Mouse (Mus musculus): ENCODE results near the gene St3gal5. TPM values are rescaled to one million over a fixed set of nuclear protein-coding genes. Genes with fewer than 3 reads are reported as not detected.

Gene St3gal5
- total RNA-seq, 2 experiments from 2014 or later: 87.4 to 95.9 TPM

DNA sequence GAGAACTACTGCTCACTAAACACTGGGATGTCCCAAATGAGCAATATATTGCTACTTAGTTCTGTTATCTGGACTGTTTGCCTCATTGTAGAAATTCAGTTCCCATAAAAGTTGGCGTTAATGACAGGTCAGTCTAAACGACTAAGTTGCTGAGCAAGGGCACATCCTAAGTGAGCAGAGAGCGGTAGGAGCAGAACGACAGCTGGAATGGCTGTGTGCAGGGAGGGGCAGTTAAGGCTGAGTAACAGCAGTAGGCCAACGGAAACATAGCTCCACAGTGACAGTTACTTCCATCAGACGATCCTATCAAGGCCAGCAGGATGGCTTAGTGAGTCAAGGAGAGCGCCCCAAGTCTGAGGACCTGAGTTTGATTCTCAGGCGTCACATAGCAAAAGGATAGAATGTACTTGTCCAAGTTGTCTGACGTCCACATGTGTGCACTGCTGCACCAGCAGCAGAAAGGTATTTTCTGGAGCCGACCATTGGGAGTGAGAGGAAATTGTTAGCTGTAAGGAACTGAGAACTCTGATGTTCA is 62.5 kb downstream of the St3gal5 start:
- no peak for DNase-seq (ENCODE audit: low spot score in 2 of 2)

DNA sequence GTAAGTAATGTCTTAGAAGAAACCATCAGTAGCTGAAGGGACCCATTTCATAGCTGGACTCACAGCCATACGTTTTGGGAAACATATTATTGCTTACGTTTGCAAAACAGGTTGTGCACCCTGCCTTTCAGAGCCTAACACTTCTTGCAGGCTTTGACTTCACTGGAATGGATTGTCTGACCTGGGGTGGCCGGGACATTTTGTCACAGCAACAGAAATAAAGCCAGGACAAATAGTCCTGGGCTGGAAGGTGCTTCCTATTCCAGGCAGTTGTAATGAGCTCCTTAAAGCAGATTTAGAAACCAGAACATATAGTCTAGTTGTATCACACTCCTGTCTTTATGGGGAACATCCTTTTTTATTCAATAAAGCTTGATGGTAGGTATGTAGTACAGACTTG is 63.6 kb downstream of the St3gal5 start:
- DNase-seq (ENCODE audit: low spot score in 2 of 2): no peak

DNA sequence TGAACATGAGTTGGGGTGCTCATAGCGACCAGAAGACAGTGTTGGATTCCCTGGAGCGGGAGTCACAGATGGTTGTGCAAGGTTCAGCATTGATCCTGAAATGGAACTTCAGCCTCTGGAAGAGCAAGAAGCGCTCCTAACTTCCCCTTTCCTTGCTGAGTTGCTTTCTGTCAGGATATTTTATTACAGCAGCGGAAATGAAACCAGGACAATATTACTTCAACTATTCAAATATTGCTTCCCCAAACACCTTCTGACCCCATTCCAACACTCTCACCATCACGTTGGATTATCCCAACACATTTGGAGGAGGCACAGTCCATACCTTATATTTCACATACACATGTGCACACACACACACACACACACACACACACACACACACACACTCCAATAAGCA is 64.4 kb downstream of the St3gal5 start:
- no peak for DNase-seq (ENCODE audit: low spot score in 2 of 2)

DNA sequence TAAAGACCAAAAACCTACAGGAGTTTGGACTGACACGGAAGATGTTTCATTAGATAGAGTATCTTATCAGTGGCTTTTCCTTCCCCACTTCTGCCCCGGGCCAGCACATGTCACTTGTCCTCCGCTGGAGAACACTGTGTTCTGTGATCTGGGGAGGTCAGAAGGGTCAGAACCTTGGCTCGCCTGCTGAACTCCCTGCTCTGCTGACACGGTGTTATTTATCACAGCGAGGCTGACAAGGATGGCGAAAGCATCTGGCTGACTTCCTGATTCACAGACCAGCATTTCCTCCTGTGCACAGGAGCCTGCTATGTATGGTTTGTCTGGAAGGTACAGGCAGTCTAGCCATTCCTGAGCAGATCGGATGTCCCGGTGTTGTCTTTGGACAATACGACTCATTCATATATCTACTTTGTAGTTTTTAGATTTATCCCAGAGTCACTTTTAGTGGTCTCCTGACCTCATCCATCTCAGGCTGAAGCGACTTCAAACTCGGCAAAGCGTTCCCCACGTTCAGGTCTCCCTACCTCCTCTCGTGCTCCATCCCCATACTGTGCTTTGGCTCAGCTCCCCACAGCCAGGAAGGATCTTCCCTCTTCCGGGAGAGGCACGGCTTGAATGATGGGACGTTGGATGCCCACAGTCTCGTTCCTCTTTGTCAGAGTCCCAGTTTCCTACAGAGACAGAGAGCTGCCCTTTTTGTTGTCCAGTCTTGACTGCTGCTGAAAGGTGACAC is 64.9 kb downstream of the St3gal5 start:
- DNase-seq (ENCODE audit: low spot score in 2 of 2): no peak

DNA sequence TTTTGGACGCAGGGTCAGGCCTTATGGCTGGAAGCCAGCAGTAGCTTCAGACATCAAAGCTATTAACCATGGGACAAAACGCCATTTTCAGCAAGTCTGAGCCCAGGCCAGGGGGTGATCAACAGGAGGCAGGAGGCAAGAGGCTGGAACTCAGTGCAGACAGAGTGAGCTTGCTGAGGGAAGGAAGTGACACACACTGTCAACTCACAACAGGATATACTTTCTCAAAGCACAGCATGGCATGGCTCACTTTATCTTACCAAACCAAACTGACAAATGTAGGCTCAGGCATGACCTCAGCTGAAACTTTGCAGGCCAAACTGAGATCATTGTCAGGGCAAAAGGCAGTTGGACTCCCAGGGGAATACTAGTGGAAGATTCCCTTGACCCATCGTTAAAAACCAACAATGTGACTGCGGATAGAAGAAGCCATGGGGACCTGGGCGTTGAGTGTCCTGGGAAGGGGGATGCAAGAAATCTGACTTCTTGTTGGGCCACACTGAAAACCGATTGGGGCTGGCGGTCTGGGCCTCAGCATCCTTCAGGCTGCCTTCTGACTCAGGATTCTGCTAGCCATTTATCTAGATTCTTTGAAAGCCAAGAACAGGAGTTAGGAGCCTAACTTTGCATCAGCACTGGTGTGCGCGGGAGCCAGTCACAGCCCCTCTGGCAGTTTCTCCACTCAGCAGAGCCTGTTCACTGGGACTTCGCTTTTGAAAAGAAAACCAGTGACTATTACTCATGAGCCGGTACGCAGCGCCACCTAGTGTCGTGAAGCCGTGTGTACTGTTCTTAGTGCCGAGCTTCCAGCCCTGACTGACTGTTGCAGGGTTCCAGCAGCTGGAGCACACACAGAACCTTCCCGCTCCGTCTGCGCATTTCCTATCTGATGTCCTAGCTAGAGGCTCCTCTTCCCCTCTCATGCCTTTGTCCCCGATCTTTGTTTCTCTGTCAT is 67.2 kb downstream of the St3gal5 start:
- DNase-seq (ENCODE audit: low spot score in 2 of 2): peak; percentile 88 to 93

DNA sequence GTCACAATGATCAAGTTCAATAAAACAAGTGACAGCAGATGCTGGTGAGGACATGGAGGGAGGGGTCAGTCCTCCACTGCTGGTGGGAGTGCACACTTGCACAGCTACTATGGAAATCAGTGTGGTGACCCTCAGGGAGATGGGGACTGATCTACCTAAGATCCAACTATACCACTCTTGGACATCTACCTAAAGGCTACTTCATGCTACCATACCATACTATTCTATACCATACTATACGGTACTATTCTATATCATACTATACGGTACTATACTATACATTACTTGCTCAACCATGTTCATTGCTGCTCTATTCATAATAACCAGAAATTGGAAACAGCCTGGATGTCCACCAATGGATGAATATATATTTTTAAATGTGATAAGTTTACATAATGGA is 68.5 kb downstream of the St3gal5 start:
- no peak for DNase-seq (ENCODE audit: low spot score in 2 of 2)

DNA sequence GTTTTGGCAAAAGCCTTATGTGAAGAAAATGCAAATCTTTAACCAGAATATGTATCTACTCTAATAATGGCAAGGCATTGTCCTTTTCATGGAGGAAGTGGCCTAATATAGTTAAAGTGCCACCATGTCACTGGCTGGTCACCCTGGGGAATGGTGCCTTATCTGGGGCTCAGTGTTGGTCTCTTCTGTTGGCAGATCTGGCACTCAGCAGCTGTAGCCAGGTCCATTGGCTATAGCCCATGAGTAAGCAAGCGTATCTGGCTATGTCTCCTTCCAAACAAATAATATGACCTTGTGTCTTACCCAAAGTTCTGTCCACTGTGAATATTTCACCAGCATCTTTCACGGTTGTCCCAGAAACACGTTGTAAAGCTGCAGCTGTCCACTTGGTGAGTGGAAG is 74.0 kb downstream of the St3gal5 start:
- DNase-seq (ENCODE audit: low spot score in 2 of 2): no peak

DNA sequence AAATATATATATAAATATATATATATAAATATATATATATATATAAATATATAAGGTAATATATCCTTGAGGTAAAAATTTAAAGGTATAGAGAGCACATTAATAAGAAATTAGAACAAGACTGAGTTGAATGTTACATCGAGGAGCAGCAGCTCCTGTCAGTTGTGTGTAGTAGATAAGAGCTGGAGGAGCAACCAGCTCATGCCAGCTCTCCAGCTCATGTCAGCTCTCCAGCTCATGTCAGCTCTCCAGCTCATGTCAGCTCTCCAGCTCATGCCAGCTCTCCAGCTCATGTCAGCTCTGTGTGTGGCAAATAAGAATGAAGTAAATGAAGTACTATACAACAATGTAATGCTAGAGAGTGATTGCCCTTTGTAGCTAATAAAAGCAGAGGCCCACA is 76.0 kb downstream of the St3gal5 start:
- no peak for DNase-seq (ENCODE audit: low spot score in 2 of 2)

DNA sequence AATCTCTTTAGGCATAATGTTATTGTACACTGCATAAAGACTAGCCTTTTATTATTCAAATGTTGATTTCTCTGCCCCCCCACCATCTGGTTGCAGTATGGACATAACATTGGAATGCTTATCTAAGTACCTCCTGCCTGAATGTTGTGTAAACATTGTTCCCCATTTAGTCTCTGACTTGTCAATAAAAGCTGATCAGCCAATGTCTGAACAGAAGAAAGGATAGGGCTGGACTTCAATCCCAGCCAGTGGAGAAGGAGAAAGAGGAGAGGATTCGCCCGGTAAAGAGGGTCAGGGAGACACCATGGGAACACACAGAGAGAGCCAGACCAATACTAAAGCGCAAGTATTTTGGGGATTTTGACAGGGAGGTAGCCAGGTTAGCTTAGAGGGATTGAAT is 78.0 kb downstream of the St3gal5 start:
- DNase-seq (ENCODE audit: low spot score in 2 of 2): no peak

DNA sequence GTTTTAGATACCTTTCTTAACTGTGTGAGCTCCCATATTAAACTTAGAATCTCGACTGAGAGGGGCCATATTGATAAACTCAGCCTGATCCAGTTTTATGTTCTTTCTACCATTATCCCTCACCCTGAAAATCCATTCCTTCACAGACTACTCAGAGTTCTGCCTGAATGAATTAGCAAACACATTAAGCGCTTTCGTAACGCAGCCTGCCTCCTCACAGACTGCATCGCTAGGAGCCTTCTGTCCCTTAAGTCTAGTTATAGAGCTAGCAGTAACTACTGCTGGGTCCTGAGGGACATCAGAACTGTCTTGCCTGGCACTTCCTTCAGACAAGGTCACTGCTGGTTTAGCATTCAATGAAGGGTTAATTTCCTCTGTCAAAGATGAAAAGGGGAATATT is 78.6 kb downstream of the St3gal5 start:
- DNase-seq (ENCODE audit: low spot score in 2 of 2): no peak

DNA sequence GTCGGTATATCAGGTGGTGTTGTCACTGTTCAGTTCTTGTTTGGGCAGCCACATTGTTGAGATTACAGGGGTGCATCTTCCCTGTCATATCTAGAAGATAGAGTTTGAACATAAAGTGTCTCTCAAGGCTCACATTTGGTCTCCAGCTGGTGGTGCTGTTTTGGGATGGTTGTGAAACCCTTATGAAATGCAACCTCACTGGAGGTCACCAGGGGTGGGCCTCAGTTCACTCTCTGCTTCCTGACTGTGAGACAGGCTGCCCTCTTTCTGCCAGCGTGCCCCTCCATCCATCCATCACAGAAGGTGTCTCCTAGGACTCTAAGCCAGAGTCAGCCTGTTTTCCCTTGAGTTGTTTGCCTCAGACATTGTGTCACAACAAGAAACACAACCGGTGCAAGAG is 80.0 kb downstream of the St3gal5 start:
- no peak for DNase-seq (ENCODE audit: low spot score in 2 of 2)

DNA sequence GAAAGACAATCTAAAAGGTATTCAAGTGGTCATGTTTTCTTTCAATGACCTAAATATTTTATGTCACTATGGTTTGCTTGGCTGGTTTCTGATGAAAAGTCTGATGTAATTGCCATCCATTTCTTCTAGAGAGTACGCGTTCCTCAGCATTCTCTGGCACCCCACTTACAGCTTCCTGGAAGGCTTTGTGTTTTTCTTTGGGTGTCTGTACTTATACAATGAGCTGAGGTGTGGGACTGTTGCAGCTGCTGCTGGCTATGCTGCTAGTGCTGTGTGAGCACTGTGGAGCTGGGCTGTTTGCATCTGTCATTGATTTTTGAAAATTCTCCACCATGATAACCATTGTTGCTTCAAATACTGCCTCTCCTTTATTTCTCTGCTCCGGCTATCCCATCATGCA is 81.6 kb downstream of the St3gal5 start:
- DNase-seq (ENCODE audit: low spot score in 2 of 2): no peak

DNA sequence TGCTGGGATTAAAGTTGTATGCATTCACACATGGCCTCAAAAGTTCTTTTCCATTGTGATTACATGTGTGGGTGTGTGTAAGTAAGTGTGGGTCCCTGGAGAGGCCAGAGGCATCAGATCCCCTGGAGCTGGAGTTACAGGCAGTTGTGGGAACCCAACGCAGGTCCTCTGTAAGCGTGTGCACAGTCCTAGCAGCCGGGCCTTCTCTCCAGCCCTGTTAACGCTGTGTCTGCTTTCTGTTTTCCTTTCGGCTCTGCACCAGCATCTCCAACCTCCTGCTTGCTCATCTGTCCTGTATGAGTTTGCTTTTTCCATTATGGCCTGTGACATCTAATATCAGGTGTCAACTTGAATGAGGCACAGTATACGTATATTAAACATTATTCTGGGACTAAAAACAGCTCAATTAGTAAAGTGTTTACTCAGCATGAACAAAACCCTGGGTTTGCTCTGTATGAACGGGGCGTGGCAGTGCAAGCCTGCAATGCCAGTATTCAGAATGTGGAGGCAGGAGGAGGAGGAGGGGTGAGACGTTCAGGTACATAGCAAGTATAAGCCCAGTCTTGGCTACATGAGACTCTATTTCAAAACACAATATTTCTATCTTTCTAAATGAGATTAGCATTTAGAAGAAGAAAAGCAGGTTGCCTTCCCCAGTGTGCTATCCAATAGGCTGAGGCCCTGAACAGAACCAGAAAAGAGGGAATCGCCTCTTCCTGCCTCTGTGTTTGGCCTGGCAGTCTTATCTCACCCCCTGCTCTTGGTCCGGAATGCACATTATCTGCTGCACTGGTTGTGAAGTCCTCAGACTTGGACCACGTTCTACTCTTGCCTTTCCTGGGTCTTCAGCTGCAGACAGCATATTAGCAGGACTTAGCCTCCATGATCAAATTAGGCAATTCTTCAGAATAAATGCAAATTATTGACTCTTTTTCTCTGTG is 82.4 kb downstream of the St3gal5 start:
- no peak for DNase-seq (ENCODE audit: low spot score in 2 of 2)

DNA sequence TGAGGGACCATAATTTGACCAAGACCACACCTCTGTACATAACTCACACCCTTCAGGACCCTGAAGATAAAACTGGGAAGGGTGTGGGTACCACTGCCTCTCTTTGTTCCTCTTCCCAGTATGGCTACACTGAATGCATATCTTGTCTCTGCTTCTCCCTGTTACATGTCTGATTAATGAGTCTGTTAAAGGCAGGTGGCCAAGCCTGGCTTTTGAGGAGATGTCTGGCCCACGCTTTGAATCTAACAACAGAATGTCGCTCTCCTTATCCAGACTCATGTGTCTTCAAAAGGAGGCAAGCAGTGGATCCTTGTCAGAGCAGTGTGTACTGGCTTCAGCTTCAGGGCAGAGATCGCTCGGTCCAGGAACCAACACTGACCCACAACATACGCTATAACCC is 87.2 kb downstream of the St3gal5 start:
- peak in 1 of 2 experiments; percentile 47 for DNase-seq (ENCODE audit: low spot score in 2 of 2)

DNA sequence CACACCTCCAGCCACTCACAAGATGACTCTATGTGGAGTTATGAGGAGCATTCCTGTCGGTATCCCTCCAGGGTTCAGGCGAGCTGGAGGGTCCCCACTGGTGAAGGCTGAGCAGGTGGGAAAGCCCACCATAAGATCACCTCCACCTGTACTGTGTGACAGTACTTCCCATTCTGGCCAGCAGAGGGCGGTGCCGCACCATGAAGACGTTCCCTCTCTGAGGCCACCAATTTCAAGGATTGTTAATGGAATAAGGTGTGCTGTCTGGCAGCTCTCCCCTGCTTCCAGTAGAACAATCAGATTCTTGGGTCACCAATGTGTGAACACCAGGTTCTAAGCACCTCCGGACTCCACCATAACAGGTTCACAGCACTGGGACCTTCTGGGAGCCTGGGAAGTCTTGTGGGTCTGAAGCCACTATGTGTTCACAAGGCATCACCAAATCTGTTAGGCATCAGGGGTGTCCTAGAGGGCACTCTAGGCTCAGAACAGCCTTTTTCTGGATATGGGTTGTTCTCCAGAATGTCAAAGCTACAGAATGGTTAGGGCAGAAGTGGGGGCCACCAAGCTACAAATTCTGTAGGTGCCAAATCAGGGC is 88.6 kb downstream of the St3gal5 start:
- peak; percentile 81 to 88 for DNase-seq (ENCODE audit: low spot score in 2 of 2)

DNA sequence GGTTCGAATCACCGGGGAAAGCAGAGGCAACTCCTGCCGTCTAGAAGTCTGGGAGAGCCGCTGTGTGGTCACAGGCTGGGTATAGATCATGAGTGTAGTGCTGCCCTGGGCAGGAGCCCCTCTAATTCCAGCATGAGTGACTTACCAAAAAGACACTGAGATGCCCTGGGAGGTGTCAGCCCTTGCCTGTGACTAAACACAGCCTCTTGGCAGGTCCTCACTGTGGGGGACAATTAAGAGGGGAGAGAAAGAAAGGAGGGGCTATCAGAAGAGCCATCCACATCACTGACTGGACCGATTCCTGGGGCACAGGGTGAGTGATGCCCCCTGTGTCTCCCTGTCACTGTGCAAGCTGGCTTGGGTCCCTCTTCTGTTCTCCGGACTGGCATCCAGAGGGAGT is 89.4 kb downstream of the St3gal5 start:
- no peak for DNase-seq (ENCODE audit: low spot score in 2 of 2)

DNA sequence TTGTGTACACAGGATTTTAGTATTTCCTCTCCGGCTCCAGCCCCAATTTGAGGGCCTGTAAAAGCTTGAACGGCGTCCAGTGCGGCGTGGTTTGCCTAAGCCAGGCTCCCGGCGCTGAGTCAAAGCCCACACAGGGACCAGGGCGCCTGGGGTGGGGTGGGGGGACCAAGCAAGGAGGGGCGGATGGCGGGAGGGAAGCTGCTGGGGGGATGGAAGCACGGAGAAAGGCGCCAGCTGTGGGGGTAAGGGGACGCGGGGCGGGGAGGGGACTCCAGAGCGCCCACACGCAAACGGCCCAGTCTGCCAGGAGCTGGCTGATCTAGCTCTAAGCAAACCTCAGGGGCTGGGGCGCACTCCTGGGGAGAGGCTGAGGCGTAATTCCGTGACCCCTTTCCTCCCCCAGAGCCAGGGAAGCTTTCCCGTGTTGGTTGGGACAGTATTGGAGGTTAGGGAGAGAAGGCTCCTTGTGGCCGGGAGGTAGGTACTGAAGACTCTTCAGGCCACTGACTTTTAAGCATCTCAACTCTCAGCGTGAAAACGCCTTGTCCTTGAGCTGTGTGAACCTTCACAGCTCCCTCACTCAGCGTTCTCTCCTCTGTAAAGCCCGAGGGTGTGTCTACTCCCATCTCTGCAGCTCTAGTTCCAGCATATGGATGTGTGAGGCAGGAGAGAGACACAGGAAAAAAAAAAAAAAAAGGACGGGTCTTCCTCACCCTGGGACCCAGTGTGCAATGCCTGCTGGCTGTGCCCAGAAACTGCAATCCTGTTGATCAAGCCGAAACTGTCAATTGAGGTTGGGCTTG is 91.9 kb downstream of the St3gal5 start:
- peak in 1 of 2 experiments; percentile 47 for DNase-seq (ENCODE audit: low spot score in 2 of 2)

DNA sequence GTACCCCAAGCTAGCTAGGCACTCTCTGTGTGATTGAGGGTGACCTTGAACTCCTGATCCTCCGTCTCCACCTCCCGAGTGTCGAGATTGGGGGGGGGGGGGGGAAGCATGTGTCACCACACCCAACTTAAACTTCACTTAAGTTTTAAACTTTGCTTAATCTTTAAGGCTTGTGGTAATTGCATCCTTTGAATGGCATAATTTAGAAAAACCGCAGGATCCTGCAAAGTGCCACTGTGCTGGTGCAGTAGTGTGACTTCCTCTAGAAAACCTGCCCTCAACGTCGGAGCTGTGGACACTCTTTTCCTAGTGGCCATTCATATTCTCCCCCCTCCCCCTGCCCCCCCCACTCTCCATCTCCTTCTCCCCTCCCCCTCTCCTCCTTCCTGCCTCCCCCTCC is 92.7 kb downstream of the St3gal5 start:
- DNase-seq (ENCODE audit: low spot score in 2 of 2): no peak

DNA sequence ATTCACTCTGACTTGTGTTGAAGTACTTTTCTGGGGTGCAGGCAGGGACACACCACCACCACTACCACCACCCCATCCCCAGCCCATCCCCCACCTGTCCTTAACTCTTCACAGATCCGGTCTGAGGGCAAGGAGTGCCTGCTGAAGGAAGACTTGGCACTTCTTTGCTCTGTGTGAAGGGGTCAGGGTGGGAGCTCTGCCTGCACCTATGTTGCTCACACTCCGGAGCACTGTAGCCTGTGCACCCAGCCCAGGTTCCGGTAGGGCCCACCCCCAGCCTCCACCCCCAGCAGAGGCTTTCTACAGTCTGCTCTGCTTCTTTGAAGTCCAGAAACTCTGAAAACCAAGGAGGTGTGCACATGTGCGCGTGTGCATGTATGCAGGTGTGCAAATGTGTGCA is 93.2 kb downstream of the St3gal5 start:
- DNase-seq (ENCODE audit: low spot score in 2 of 2): no peak

DNA sequence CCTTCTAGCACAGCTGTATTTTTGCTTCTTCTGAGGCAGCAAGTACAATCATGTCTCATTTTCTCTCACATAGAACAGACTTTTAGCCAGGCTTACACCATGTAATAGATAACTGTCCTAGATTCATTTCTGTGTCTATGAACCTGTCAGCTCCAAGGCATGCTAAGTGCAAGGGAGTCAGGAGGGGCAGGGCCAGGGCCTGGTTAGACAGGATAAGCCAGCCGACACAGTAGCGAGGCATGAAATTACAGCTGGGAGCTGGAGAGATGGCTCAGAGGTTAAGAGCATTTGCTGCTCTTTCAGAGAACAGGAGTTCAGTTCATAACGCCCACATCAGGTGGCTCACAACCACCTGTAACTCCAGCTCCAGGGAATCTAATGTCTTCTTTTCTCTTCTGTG is 99.3 kb downstream of the St3gal5 start:
- DNase-seq (ENCODE audit: low spot score in 2 of 2): no peak
